Mouse (Mus musculus): ENCODE results near the gene 2510009E07Rik. TPM values are rescaled to one million over a fixed set of nuclear protein-coding genes. Genes with fewer than 3 reads are reported as not detected.

The 2510009E07Rik gene
- polyA plus RNA-seq, 1 experiment from 2014 or later: 12.8 TPM

DNA sequence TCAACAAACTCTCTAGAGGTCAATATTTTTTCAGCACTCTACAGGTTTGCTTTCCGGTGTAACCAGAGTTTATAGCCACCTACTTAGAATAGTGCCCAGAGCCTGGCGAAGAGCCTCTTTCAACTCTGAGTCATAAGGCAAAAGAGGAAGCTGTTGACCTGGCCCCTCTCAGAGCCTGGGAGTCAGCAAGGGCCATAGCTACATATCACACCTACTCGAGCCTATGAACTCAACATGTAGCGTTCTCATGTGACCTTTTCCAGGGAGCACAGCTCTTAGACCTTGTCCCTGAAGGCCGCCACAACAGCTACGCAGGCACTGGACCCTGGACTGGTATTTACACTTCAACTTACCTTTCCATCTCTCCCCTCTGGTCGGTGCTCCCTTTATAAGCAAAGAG, 25.3 kb upstream of the 2510009E07Rik start:
- H3K27me3 ChIP-seq (replicated peaks; ENCODE audit: control insufficient read depth, insufficient read depth, low read length): no peaks in the 10 kb centered on the region
- no peak overlapping the region for H3K27ac ChIP-seq (ENCODE audit: low read length)
- ATAC-seq: no peak

DNA sequence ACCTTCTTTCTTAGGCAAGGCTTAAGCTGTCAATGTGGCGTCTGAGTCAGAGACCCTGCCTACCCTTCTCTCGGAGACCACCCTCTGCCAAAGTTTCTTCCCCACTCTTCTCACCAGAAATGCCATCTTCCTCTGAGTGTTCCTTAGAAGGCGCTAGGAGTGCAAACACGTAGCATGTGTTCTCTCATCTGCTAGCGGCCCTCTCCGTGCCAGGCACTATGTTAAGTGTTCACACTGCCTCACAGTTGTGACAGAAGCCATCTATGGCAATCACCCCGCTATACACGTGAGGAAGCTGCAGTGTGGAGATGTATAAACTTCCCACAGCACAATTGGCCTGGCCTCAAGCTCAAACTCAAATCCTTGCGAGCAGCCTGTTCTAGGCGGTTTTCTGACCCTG, 20.1 kb upstream of the 2510009E07Rik start:
- no peak for ATAC-seq

More for the DNA sequence above, 25.3 kb upstream of the 2510009E07Rik start:
- no peaks in the 10 kb centered on the region for H3K9me3 ChIP-seq (ENCODE audit: control insufficient read depth, low read length)
- H3K36me3 ChIP-seq (ENCODE audit: control insufficient read depth, insufficient read depth, low read length): no peaks in the 10 kb centered on the region
- no peak overlapping the region for H3K9ac ChIP-seq (ENCODE audit: low read depth, low read length)
- H3K4me2 ChIP-seq (ENCODE audit: low read depth, low read length): no peak overlapping the region
- H3K4me3 ChIP-seq (ENCODE audit: low read length): no peak overlapping the region
- 77% methylated on average over 7 of the region's 7 CpGs for WGBS
- no peaks in the 10 kb centered on the region for H3K4me1 ChIP-seq (ENCODE audit: control insufficient read depth, insufficient read depth, low read length)

DNA sequence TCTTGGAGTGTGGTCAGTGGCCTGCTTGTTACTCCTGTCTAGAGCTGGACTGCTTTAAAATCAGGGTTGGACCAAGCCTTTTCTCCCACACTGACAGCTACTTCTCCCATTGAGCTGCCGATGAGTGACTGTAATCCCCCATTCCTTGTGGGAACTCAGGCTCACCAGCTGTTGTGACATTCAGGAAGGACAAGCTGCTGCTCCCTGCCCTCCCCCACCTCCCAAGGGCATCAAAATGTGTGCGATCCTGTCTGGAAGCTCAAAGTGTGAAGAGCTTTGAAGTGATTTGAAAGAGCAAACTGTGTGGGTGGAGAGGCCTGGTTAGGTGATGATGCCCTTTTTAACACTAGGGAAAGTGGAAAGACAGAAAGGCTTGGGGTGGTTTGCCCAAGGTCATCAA, 15.9 kb upstream of the 2510009E07Rik start:
- no peaks in the 10 kb centered on the region for H3K4me1 ChIP-seq (ENCODE audit: control insufficient read depth, insufficient read depth, low read length)
- no peaks in the 10 kb centered on the region for H3K27me3 ChIP-seq (replicated peaks; ENCODE audit: control insufficient read depth, insufficient read depth, low read length)
- H3K9me3 ChIP-seq (ENCODE audit: control insufficient read depth, low read length): no peaks in the 10 kb centered on the region
- no peak overlapping the region for H3K9ac ChIP-seq (ENCODE audit: low read depth, low read length)
- WGBS: 33% methylated on average over 2 of the region's 2 CpGs
- no peak for ATAC-seq
- no peak overlapping the region for H3K4me3 ChIP-seq (ENCODE audit: low read length)
- H3K27ac ChIP-seq (ENCODE audit: low read length): no peak overlapping the region
- H3K4me2 ChIP-seq (ENCODE audit: low read depth, low read length): no peak overlapping the region
- H3K36me3 ChIP-seq (ENCODE audit: control insufficient read depth, insufficient read depth, low read length): no peaks in the 10 kb centered on the region

More for the DNA sequence above, 20.1 kb upstream of the 2510009E07Rik start:
- Histone ChIP-seq H3K4me2 (ENCODE audit: low read depth, low read length) (no peak overlapping the region), H3K27ac (ENCODE audit: low read length) (no peak overlapping the region), H3K4me3 (ENCODE audit: low read length) (no peak overlapping the region), H3K9me3 (ENCODE audit: control insufficient read depth, low read length) (no peaks in the 10 kb centered on the region), H3K36me3 (ENCODE audit: control insufficient read depth, insufficient read depth, low read length) (no peaks in the 10 kb centered on the region), H3K4me1 (ENCODE audit: control insufficient read depth, insufficient read depth, low read length) (no peaks in the 10 kb centered on the region), H3K27me3 (replicated peaks; ENCODE audit: control insufficient read depth, insufficient read depth, low read length) (no peaks in the 10 kb centered on the region), H3K9ac (ENCODE audit: low read depth, low read length) (no peak overlapping the region)
- WGBS: 80% methylated on average over 10 of the region's 10 CpGs

DNA sequence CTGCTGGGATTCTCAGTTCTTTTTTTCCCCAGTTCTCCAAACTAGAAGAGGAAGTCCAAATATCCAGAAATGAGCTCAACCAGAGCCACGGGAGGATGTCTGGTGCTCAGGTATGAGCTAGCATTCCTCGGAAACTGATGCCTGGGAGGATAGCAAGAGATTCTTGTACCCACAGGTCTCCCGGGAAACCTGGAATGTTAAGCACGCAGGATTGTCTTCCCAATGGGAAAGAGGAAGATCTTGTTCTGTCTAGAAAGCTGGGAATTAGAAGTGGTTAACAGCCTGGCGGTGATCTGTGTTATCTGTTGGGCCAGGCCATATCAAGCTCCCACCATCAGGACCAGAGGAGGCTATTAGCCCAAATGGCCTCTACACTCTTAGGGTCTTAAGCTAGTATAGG, 10.2 kb upstream of the 2510009E07Rik start:
- Histone ChIP-seq H3K4me2 (ENCODE audit: low read depth, low read length) (no peak overlapping the region), H3K9ac (ENCODE audit: low read depth, low read length) (no peak overlapping the region), H3K4me3 (ENCODE audit: low read length) (no peak overlapping the region), H3K27ac (ENCODE audit: low read length) (no peak overlapping the region), H3K36me3 (ENCODE audit: control insufficient read depth, insufficient read depth, low read length) (no peaks in the 10 kb centered on the region), H3K27me3 (replicated peaks; ENCODE audit: control insufficient read depth, insufficient read depth, low read length) (no peaks in the 10 kb centered on the region), H3K9me3 (ENCODE audit: control insufficient read depth, low read length) (0 out of 2 replicates have a peak, but pooled peaks cover 4% of the 10 kb centered on the region), H3K4me1 (ENCODE audit: control insufficient read depth, insufficient read depth, low read length) (0 out of 2 replicates have a peak, but pooled peaks cover 2% of the 10 kb centered on the region)
- no peak for ATAC-seq
- WGBS: 45% methylated on average over 5 of the region's 5 CpGs

DNA sequence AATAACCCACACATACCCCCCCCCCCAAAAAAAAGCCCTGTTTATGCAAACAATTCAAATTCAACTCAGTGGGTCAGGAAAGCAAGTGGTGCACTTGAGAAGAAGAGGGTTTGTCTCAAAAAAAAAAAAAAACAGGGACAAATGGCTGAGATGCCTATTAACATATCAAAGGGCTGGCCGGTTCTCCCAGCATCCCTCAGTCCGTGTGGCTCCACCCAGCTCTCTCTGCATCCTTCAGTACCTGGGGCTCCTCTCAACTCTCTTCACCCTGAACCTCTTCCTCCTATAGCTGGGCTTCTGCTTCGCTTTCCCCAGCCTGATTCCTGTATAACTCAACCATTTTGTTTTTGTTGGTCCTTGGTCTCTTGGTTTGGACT, 7.8 kb upstream of the 2510009E07Rik start:
- H3K9me3 ChIP-seq (ENCODE audit: control insufficient read depth, low read length): 0 out of 2 replicates have a peak, but pooled peaks cover 4% of the 10 kb centered on the region
- no peaks in the 10 kb centered on the region for H3K27me3 ChIP-seq (replicated peaks; ENCODE audit: control insufficient read depth, insufficient read depth, low read length)
- ATAC-seq: no peak
- H3K36me3 ChIP-seq (ENCODE audit: control insufficient read depth, insufficient read depth, low read length): no peaks in the 10 kb centered on the region
- no peak overlapping the region for H3K4me2 ChIP-seq (ENCODE audit: low read depth, low read length)
- no peak overlapping the region for H3K27ac ChIP-seq (ENCODE audit: low read length)
- 0 out of 2 replicates have a peak, but pooled peaks cover 2% of the 10 kb centered on the region for H3K4me1 ChIP-seq (ENCODE audit: control insufficient read depth, insufficient read depth, low read length)
- H3K9ac ChIP-seq (ENCODE audit: low read depth, low read length): no peak overlapping the region
- no peak overlapping the region for H3K4me3 ChIP-seq (ENCODE audit: low read length)
- WGBS: 22% methylated on average over 3 of the region's 3 CpGs

DNA sequence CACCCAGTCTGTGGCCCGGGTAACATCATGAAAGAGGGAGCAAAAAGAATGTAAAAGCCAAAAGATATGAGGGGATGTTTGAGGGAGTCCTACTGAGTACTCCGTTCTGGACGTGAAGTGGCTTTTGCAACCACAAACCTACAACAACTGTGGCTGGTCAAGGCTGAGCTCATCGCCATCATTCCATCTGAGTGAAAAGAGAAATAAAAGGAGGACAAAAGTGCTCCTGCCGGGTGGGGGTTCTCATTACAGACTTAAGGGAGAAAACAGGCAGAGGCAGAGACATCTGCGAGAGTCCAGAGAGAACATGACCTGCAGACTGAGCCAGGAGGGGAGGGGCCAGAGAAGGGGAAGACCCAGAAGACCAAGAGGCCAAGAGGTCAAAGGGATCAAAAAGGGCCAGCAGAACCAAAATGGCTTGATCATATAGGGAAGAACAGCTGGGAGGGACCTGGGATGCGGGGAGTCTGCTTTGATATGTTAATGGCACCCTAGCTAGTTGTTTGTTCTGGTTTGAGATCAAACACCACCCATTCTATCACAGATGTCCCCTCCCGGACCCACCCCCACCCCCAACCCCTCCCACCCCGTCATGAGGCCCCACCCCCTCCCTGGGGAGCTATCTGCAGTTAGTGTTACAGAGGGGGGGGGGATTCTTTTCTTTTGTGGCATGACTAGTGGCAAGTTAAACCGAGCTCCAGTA, 7.3 kb upstream of the 2510009E07Rik start:
- 0 out of 2 replicates have a peak, but pooled peaks cover 4% of the 10 kb centered on the region for H3K9me3 ChIP-seq (ENCODE audit: control insufficient read depth, low read length)
- no peak overlapping the region for H3K27ac ChIP-seq (ENCODE audit: low read length)
- WGBS: 39% methylated on average over 10 of the region's 10 CpGs
- H3K4me3 ChIP-seq (ENCODE audit: low read length): no peak overlapping the region
- H3K9ac ChIP-seq (ENCODE audit: low read depth, low read length): no peak overlapping the region
- no peaks in the 10 kb centered on the region for H3K36me3 ChIP-seq (ENCODE audit: control insufficient read depth, insufficient read depth, low read length)
- ATAC-seq: no peak
- H3K4me2 ChIP-seq (ENCODE audit: low read depth, low read length): no peak overlapping the region
- H3K4me1 ChIP-seq (ENCODE audit: control insufficient read depth, insufficient read depth, low read length): 0 out of 2 replicates have a peak, but pooled peaks cover 2% of the 10 kb centered on the region
- no peaks in the 10 kb centered on the region for H3K27me3 ChIP-seq (replicated peaks; ENCODE audit: control insufficient read depth, insufficient read depth, low read length)

DNA sequence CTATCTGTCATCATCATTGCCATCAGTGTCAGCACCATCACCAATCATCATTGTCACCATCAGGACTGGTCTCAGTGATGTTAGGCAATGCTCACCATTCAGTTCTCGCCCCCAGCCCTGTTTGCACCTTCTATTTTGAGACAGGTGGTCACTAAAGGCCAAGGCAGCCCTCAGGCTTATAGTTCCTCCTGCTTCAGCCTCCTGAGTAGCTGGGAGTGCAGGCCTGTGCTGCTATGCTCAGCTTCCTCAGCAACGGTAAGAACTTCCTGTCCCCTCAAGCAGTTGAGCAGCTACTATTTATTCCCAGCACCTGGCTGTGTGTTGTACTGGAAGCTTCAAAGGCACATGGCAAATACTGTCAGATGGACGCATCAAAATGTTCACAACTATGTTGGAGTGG, 3.7 kb upstream of the 2510009E07Rik start:
- Histone ChIP-seq H3K27me3 (replicated peaks; ENCODE audit: control insufficient read depth, insufficient read depth, low read length) (no peaks in the 10 kb centered on the region), H3K4me3 (ENCODE audit: low read length) (no peak overlapping the region), H3K4me1 (ENCODE audit: control insufficient read depth, insufficient read depth, low read length) (0 out of 2 replicates have a peak, but pooled peaks cover 2% of the 10 kb centered on the region), H3K9me3 (ENCODE audit: control insufficient read depth, low read length) (0 out of 2 replicates have a peak, but pooled peaks cover 4% of the 10 kb centered on the region), H3K27ac (ENCODE audit: low read length) (no peak overlapping the region), H3K36me3 (ENCODE audit: control insufficient read depth, insufficient read depth, low read length) (no peaks in the 10 kb centered on the region), H3K4me2 (ENCODE audit: low read depth, low read length) (no peak overlapping the region), H3K9ac (ENCODE audit: low read depth, low read length) (no peak overlapping the region)
- ATAC-seq: no peak
- WGBS: 70% methylated on average over 3 of the region's 3 CpGs

DNA sequence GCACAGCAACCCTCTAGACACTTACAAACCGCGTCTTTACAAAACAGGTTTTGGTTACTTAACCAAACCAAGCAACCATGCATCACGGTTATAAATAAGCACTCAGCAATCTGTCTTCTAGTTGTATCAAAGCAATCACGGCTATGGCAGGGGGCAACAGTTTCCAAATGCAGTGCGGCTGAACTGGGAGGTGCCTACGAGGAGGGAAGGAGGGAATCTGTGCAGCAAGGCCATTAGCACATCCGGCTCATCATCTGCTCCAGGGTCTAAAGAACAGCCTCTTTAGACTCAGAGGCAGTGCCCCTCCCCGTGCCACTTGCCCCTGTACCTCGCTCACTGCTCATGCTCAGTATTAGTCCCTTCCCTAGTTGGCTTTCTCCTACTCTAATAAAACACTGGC, 2.5 kb upstream of the 2510009E07Rik start:
- no peak for ATAC-seq
- no peaks in the 10 kb centered on the region for H3K27me3 ChIP-seq (replicated peaks; ENCODE audit: control insufficient read depth, insufficient read depth, low read length)
- H3K4me2 ChIP-seq (ENCODE audit: low read depth, low read length): no peak overlapping the region
- H3K9ac ChIP-seq (ENCODE audit: low read depth, low read length): no peak overlapping the region
- H3K9me3 ChIP-seq (ENCODE audit: control insufficient read depth, low read length): 0 out of 2 replicates have a peak, but pooled peaks cover 4% of the 10 kb centered on the region
- H3K4me1 ChIP-seq (ENCODE audit: control insufficient read depth, insufficient read depth, low read length): no peaks in the 10 kb centered on the region
- H3K36me3 ChIP-seq (ENCODE audit: control insufficient read depth, insufficient read depth, low read length): no peaks in the 10 kb centered on the region
- WGBS: 67% methylated on average over 9 of the region's 9 CpGs
- H3K4me3 ChIP-seq (ENCODE audit: low read length): no peak overlapping the region
- H3K27ac ChIP-seq (ENCODE audit: low read length): no peak overlapping the region

DNA sequence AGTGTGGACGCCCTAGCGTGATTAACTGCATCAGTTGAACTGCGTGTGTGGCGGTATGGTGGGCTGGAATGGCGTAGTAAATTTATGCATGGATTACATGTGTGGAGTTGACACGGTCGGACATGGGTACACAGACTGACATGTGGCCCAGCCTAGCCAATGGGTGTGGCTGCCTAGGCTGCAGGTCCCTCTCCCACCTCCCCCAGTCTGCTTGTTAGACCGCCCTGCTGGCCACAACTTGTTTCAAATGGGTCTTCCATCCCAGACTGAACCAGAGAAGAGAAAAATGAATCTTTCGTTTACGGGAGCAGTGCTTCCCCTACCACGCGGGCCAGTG, 745 bp upstream of the 2510009E07Rik start:
- Histone ChIP-seq H3K36me3 (ENCODE audit: control insufficient read depth, insufficient read depth, low read length) (no peaks in the 10 kb centered on the region), H3K4me2 (ENCODE audit: low read depth, low read length) (peak overlapping the region; percentile 92), H3K4me1 (ENCODE audit: control insufficient read depth, insufficient read depth, low read length) (no peaks in the 10 kb centered on the region), H3K9ac (ENCODE audit: low read depth, low read length) (peak overlapping the region; percentile 87), H3K4me3 (ENCODE audit: low read length) (peak overlapping the region; percentile 68), H3K9me3 (ENCODE audit: control insufficient read depth, low read length) (no peaks in the 10 kb centered on the region), H3K27me3 (replicated peaks; ENCODE audit: control insufficient read depth, insufficient read depth, low read length) (no peaks in the 10 kb centered on the region), H3K27ac (ENCODE audit: low read length) (0 out of 2 replicates have a peak overlapping the region, but pooled peaks have one; percentile 35)
- peak; percentile 32 for ATAC-seq
- WGBS: 7% methylated on average over 12 of the region's 12 CpGs

Data from intestine, embryonic 16.5 days (tissue).